Mouse (Mus musculus): ENCODE measurements at regions not wholly inside any gene's neighbourhood (a gene's known extent, or its start where the extent isn't known, plus 50 kb on each side); places are given as distances from the start of the nearest gene placed in this dataset.

DNA sequence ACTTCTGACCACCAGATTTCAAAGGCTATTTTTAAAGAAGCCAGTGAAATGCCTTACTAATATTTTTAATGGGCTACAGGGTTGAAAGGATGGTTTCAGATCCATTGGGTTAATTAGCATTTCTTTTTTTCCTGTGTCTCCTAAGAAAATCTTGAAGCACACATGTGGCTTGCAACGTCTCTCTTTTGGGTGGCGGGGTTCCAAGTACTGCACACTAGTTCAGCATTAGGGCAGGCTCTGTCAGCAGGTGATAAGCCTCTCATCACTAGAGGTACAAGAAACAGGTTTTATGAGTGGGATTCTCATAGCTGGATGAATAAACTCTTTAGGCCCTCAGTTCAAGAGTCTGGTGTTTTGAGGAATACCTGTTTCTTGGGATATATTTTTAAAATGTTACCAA lies 103.2 kb upstream of the Jun start:
- no peak for DNase-seq

DNA sequence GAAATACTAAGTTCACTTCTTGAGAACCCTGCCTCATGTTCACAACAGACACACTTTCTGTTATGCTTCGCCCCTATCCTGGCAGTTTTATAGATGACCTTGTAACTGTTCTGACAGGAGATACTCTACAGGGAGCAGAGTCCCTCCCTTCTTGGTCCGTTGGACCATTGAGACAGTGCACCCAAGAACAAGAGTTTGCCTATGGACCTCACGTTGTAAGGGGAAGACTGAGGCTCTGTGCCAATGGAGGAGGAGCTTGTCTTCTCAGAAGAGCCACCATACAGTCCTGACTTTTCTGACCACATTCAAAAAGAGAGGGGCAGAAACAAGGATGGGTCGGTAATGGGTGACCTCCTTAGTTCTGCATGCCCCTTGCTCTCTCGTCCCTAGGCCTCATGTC lies 103.8 kb upstream of the Jun start:
- DNase-seq, result no peak

DNA sequence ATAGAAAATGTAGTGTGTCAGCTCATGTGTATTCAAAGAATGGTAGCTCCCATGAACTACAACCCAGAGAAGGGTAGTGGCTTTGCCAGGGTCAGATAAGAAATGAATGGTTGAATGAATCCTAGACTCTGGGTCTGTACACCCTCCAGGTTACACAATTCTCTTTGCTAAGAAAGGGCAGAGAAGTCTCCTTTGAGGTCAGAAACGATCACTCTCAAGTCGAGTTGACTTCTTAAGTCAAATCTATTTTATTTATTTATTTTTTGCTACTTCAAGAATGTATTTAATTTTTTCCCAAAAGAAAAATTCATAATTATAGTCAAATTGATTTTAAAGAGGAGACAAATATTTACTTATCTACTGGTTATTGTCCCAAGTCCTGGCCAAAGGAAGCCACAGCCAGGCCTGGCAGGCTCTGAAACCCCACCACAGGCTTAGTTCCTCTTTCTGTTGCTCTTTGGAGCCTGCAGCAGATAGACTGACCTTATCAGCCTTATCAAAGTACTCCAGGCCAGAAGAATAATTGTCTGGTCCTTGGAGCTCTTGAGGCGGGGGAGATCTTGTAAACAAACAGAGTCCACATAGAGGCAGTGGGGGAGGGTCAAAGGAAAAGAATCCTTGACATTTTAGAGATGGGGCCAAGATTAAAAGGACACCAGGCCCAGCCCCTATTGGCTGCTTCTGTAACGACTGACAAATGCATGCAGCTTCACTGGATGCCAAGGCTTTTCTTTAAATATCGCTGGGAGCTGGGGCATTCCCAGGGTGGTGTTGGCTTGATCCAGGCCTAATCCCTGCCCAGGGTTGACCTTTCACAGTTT lies 104.6 kb upstream of the Jun start:
- DNase-seq, result no peak

DNA sequence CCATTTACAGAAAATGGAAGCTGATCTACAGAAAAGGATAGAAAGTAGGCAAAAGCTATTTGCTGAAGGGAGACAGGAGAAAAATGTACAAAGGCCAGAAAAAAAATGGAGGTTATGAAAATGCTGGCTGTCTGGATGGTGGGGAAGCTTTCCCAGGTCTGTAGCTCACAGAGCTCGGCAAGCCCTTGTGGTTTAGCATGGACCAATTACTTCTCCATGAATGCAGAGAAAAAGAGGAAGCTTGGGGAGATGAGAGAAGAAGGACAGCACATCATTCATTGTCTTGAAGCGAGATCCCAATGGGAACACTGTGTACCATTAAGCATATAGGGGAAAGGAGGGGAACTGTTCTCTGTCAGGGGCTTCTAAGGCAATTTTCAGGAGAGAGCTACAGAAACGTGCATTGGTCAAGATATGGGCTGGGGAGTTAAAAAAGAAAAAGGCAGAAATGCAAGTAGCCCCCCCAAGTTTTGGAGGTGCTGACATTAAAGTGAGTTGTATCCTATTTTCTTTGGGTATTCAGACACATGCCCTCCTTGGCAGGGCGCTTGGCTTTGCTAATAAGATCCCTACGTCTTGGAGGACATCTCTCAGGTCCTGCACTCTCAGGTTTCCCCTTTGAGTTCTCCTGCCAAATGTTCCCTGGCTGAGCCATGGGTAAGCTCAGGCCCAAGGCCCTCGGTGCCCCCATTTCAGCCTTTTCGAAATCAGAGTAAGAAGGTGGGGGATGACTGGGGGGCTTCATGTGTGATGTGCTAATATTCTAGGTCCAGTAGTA lies 105.8 kb upstream of the Jun start:
- DNase-seq, result no peak

DNA sequence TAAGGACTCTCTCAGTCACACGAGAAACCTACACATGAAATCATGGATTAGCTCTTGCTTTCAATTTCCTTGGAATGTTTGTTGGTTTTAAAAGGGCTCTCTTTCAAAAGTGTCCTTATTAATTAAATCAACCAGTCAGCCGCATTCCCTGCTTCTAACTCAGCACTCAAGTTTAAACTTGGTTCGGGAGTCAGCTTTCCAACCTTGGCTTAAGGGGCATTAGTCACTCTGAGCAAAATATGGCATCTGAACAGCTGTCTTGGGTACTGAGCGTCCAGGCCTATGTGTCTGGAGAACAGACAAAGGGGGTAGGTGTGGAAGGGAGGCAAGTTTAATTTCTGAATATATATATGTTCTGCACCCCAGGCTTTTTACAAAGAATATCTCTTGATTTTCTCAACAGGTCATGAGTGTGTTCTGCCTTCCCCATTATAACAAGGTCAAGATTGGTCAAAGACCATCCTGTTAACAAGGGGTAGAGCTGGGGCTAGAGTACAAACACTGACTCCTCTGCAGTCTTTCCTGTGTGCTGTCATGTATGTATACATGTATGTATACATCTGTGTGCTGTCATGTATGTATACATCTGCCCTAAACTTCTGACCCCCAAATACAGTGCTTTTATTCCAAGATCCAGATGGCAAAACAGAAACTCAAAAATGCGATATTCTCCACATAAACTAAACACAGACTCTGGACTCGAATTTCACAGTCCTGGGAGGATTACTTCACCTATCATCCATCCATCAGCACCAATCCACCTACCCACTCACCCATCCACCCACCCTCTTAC lies 106.8 kb upstream of the Jun start:
- no peak for DNase-seq

DNA sequence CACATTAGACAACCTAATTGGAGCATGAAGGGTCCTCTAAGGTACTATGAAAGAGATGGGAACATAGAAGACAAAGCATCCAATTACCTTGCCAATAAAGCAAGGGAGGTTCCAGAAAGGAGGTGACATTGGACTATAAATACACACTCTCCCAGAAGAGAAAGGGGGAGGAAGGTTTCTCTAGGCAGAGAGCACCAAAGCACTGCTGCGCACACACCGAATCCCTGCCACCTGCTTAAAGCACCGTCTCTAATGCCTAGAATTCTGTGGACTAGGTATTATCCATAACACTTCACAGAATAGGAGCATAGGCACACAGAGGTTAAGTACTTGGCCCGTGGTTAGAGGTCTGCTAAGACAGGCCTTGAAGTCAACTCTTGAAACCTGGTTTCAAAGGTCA lies 107.8 kb upstream of the Jun start:
- no peak for DNase-seq

DNA sequence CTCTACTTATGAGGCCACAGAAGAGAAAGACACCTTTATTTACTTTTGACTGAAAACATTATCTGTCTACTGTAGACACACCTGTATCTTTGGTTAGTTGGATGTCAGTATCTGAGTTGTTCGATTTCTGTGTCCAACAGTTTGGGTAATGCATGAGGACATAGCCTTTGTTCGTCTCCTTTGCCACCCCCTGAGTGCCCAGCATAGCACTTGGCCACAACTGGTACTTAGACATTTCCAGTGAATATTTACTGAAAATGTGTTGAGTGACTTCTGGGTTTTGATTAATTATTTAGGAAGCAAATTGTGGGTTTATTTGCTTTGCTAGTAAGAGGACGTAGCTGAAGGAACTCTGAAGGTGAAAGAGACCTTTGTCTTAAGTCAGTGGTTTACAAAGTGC lies 108.4 kb upstream of the Jun start:
- no peak for DNase-seq

DNA sequence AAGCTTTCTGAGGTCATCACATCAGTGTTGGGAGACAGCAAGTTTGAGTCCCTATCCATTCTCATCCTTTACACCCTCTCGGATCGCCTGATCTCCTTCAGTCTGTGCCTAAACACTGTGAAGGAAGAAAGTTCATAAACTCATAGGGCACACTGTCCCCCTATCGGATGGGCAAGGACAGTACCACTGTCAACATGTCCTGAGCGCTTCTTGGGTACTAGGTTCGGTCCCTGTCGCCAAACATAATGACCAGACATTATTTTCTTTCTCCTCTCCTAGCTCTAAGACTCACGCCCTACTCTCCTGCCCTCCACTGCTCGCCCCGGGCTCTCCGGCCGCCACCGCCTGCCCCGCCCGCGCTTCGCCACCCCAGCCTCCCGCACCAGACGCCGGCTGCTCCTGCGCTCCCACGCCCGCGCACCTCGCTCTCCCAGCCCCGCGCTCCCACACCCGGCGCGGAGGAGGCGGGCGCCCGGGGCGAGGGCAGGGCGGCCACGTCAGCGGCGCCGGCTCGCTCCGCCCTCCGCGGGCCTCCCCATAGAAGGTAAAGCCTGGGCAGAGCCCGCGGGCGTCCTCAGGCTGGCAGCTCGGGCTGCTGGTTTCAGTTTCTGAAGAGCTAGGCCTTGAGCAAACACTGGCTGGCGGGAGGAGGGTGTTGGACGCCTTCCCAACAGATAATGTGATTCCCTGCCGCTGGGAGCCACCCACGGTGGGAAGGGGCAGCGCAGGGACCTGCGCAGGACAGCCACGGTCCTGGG lies 109.1 kb upstream of the Jun start:
- peak; percentile 89 for DNase-seq

DNA sequence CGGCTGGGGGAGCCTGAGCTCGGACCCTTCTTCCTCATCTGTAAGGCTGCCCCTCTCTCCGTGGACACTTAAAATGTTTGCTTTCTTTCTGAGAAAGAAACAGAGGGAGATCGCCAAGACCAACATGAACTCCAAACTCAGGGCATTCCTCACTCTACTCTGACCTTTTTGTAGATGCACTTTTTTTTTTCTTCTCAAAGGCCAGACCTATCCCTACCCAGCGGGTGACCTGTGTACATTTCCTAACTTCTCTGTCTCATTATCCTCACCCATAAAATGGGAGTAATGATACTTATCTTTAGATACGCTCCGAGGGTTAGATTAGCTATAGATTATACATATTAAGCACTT lies 109.6 kb upstream of the Jun start:
- no peak for DNase-seq

DNA sequence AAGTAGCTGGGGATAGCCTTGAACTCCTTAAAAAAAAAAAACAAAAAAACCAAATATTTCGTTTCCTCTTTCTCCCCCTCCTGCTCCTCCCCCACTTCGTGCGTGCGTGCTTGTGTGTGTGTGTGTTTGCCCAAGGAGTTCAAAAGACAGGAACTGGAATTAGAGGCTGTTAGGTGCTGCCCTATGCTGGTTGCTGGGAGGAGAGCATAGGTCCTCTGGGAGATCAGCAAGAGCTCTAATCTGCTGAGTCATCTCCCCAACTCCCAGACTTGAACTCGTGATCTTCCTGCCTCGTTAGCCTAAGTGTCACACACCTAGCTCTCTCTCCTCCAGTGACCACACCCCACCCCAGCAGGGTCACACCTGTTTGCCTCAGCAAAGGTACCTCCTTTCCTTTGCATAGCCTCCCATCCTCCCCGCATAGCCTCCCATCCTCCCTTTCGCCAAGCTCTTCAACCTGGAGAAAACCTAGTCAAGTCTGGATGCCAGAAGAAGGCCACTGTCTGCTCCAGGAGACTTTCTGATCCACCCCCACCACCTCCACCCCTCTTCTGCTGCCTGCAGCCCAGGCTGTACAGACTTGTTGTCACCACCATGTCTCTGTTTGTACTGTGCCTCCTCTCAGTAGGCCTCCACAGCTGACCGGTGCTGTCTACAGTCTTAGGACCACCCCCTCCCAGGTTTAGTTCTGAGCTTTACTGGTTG lies 110.5 kb upstream of the Jun start:
- DNase-seq, result no peak

DNA sequence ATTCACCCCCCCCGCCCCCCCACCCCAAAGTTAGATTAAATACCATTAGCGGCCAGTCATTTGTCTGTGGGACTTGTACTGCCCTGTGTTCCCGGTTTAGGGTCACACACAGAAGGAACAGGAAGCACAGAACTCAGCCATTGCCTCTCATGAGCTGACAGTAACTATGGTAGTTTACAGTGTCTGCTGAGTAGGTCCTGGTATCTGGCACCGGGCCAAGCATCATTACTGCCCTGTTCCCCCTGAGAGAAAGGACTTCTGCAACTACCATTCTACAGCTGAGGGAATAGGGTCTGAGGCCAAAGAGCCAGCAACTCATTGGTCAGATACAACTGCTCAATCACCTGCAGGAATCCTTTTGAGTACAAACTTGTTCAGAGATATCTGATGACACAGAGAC lies 111.4 kb upstream of the Jun start:
- no peak for DNase-seq

DNA sequence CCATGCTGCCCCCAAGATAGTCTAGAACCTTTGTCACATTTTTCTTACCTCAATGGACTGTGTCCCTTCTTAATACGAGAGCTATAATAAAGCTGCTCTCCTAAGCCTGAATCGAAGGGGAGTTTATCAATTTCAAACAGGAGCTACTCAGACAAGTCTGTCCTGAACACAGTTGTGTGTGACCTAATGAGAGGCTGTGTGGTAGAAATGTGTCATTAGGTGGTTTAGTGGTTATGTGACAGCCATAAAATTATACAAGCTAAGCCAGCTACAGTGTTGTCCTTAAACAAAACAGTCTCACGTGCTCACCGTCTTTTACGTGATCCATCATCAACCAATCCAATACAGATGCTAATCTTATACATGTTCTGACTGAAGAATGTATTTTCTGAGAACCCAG lies 114.5 kb upstream of the Jun start:
- DNase-seq, result no peak

DNA sequence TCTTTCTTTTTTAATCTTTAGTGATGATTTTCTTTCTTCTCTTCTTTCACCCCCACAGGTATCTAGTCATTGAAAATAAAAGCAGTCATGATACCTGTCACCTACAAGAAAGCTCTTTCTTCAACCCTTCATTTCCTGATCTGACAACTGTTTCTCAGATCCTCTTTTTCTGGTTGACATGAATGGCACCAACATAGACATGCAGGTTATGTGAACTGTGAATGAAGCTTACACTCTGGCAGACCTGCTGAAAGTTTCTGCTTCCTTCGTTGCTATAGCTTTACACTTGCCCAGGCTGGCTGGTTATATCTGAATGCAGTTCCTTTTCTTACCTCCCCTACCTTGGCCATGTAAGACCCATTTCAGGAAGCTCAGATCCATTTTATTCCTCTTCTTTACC lies 115.2 kb upstream of the Jun start:
- no peak for DNase-seq

DNA sequence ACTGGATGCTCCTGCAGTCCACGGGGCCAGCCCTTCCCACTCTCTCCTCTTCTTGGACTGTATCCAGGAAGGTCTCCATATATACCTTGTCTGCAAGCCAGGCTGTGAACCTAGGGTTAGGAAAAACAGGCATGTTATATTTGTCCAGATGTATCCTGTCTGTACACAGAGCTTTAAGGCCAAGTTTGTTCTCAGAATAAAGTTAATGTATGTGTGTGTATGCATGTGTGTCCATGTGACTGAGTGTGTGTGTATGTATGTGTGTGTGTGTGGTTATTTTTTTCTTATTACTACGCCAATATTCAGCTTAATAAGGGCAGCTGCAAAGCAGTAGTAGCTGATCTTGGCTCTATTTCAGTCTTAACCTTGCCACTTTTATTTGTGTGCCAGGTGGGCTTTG lies 117.7 kb upstream of the Jun start:
- DNase-seq, result no peak

DNA sequence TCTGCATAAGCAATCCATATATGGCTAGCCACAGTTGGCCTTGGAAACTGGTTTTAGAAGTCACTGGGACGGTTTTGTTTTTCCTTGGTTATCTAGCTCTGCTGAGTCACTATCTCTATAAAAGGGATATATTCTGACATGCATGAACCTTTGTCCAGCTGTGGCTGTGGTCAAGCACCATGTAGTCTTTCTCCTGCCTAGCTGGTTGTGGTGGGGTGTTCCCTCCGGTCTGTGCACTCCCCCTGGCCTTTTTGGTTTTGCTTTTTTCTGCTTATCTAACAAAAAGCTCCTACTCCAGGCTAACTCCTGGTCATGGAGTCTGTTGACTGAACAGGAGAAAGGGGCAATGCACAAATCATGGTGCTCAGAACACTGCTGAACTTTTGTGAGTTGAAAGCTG lies 125.7 kb upstream of the Jun start:
- no peak for DNase-seq

DNA sequence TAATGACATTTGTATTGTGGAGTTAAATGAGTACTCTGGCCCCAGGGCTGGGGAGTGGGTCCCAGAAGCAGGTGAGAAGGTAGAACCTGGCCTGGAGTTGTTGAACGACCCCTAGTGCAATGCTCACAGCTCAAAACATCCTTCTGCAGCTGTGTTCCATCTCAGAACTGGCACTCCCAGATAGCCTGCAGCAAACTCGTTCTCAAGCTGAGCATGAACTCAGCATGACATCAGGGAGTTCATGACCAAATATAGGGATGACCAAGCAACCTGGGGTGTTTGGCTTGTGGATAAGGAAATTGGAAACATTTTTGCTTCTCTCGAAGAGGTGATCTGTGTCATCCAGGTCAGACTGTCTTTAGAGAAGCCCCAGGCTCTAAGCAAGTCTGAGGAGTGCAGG lies 126.4 kb upstream of the Jun start:
- no peak for DNase-seq

DNA sequence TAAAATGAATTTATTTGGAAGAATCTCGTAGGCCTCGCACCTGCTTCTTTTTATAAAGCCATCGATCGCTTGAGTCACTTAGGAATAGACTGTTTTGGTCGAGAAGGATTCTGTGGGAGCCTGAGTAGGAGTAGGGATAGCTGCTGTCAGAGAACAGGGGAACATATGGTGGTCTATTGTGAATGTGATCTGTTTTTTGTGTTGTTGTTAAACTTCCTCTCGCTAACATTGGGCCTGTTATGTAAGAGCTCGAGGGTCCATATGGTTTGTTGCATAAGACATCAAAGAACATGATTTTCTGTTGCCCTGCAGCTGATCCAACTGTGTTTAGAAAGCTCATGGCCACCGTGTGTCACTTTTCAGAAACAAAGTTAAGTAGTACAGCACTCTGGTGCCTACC lies 126.9 kb upstream of the Jun start:
- DNase-seq, result no peak

DNA sequence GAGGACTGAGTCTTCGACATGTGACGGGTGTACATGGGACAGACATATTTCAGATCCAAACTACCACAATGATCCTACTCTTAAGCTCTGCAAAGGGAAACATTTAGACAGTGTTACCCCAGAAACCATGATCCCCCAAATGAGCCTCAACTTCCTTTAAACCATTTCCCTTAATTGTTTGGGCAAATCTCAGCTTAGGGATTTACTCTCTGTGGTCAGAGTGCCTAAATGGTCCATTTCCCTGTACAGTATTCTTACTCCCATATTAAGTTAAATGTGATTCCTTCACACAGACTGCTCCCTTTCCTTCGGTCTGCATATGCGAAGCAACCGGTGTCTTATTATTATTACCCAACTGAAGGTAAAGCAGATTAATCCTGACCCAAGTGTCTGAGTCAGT lies 128.4 kb upstream of the Jun start:
- DNase-seq, result no peak

DNA sequence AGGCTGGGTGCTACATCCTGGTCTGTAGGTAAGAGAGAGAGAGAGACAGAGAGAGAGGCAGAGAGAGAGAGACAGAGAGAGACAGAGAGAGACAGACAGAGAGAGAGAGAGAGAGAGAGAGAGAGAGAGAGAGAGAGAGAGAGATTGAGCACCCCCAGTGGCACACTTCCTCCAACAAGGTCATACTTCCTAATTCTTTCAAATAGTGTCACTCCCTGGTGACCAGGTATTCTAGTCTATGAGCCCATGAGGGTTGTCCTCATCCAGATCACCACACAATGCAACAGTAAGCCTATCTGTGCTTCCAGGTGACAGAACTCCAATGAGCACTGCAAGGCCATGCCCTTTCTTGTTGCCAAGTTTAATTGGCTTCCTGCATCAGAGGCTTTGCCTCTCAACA lies 129.0 kb upstream of the Jun start:
- no peak for DNase-seq

DNA sequence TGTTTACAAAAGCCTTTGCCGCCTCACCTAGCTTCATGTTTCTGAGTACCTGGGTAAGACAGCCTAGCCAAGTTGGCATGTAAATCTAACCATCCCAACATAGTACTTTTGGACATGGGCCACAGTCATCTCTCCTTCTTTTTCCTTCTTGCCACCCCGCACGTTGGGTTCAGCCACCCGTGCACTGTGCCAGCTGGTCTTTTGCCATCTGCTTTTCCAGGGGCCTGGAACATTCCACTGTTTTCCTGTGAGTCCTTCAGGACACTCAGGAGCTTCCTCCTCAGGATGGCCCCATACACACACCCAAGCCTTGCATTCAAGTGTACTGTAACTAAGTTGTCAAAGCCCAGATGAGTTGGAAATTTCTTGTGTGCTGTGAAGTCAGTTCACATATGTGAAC lies 132.2 kb upstream of the Jun start:
- DNase-seq, result no peak

DNA sequence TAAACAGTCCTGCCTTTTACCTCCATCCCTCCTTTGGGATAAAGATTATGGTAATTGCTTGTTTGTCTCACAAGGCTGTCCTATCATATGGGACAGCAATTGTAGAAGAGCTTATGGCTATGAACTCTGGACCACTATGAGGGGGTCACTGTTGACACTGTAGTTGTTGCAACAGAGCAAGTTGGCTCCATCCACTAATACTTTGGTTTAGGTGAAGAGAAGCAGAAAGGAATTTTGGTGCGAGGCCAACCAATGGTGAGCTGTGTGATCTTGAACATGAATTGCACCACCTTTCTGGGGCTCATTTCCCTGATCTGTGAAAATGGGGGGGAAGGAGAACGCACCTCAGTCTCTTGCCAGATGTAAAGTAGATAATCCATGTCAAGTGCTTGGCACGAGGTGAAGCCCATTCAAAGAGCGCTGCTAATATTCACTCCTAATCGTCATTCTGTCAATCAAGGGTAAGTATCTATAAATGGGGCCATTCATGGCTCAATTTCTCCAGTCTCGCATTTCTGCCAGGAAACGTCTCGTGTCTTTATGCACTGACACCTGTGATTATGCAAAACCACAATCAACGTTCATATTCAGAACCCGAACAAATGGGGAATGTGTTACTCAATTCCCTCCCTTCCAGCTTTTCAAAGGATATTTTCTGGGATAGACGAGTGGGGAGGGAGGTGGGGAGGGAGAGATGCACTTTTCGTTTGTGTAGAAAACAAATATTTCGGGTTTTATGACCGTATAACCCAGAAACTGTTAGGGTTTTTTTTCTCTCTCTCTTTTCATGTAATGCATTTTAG lies 133.3 kb upstream of the Jun start:
- DNase-seq, result no peak

DNA sequence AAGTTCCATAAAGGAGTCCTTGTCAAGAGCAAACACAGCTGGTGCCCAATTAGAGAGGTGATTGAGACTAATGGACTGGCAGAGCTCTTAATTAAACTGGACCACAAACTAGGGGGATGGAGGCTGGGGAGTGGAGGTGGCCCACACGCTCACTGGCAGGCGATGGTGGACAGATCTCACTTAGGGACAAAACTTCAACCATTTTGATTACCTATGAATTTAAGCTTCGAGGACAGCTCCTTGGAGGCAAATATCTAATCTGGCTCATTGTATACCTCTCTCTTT lies 133.8 kb upstream of the Jun start:
- no peak for DNase-seq

All from thymus, postnatal 25 days (tissue).